Mouse (Mus musculus): ENCODE data around the gene Ubap1l. TPM values are rescaled to one million over a fixed set of nuclear protein-coding genes. Genes with fewer than 3 reads are reported as not detected.

Ubap1l gene
- polyA plus RNA-seq, 1 experiment from 2014 or later = not detected

DNA sequence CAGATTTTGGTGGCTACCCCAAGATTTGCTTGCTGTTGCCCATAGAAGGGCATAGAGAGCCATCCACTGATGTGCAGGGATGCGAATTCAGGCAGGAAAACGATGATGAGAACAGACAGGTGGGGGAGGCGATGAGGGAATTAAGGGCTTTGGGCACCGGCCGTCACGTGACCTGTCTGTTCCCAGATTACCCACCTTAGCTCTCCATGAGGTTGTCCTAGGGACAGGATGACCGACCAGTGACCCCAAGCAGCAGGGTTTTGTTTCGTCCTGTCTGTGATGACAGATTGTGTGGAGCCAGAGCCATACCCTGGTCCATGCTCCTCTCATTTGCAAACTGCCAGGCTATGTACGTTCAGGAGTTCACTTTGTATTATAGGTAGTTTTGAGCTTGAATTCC lies 2.8 kb downstream of the Ubap1l start:
- 77% methylated on average over 9 of the region's 9 CpGs for WGBS (ENCODE audit: insufficient replicate concordance)
- no peak for ATAC-seq (ENCODE audit: low read depth)
- peaks cover 4% of the 10 kb centered on the region; the same call in 1 of the 2 replicates for H3K4me1 ChIP-seq (ENCODE audit: control insufficient read depth, low read depth, low read length)

DNA sequence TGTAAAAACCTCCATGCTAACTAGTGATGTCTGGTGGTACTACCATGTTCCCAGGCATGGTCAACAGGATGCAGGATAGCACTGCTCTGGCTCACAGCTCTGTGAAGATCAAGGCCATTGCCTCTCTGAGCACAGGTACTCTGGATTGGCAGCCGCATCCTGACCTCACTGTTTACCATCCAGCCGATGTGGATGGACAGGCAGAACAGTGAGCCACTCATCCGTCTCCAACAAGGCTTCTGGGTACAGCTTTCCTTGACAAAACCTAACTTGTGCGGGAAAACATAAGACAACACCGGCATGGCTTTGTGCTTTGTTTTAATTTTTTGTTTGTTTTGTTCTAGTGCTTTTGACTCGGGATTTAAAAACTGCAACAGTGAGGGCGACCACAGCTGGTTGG lies 4.9 kb downstream of the Ubap1l start:
- WGBS (ENCODE audit: insufficient replicate concordance) = 72% methylated on average over 7 of the region's 7 CpGs
- no peak overlapping the region for H3K4me2 ChIP-seq (ENCODE audit: low read depth, low read length)
- H3K4me3 ChIP-seq (ENCODE audit: low read depth, low read length) = no peak overlapping the region
- no peaks in the 10 kb centered on the region for H3K4me1 ChIP-seq (ENCODE audit: control insufficient read depth, low read depth, low read length)
- H3K9ac ChIP-seq (ENCODE audit: low read depth, low read length) = no peak overlapping the region
- H3K36me3 ChIP-seq (ENCODE audit: control insufficient read depth, insufficient read depth) = 0 out of 2 replicates have a peak, but pooled peaks cover 1% of the 10 kb centered on the region
- no peak overlapping the region for H3K27ac ChIP-seq (ENCODE audit: low read length)
- ATAC-seq (ENCODE audit: low read depth) = no peak
- no peaks in the 10 kb centered on the region for H3K9me3 ChIP-seq (replicated peaks; ENCODE audit: control insufficient read depth, low read length)
- H3K27me3 ChIP-seq (ENCODE audit: control insufficient read depth, insufficient read depth, low read depth, low read length) = no peaks in the 10 kb centered on the region

More for the DNA sequence above, 2.8 kb downstream of the Ubap1l start:
- Histone ChIP-seq H3K27me3 (ENCODE audit: control insufficient read depth, insufficient read depth, low read depth, low read length) (no peaks in the 10 kb centered on the region), H3K9me3 (replicated peaks; ENCODE audit: control insufficient read depth, low read length) (no peaks in the 10 kb centered on the region), H3K4me3 (ENCODE audit: low read depth, low read length) (no peak overlapping the region), H3K9ac (ENCODE audit: low read depth, low read length) (no peak overlapping the region), H3K36me3 (ENCODE audit: control insufficient read depth, insufficient read depth) (peaks cover 12% of the 10 kb centered on the region), H3K27ac (ENCODE audit: low read length) (no peak overlapping the region), H3K4me2 (ENCODE audit: low read depth, low read length) (no peak overlapping the region)

DNA sequence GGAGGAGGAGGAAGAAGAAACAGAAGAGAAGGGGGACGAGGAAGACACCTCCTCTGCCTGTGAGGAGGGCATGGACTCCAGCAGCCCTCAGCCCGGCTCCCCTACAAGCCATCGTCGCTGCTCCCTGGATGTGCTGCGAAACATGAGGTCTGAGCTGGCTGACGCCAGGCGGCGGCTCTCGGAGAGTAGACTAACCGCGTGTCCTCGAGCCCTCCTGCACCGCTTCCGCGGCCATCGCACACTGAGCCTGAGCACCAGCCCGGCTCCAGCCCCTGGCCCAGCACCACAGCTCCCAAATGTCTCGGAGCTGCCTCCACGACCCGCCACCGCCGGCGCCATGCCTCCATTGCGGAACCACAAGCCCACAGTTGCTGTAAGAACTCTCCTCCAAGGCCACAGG lies 10.9 kb downstream of the Ubap1l start:
- no peaks in the 10 kb centered on the region for H3K27me3 ChIP-seq (ENCODE audit: control insufficient read depth, insufficient read depth, low read depth, low read length)
- no peak overlapping the region for H3K9ac ChIP-seq (ENCODE audit: low read depth, low read length)
- H3K9me3 ChIP-seq (replicated peaks; ENCODE audit: control insufficient read depth, low read length) = no peaks in the 10 kb centered on the region
- WGBS (ENCODE audit: insufficient replicate concordance) = 83% methylated on average over 24 of the region's 24 CpGs
- no peak overlapping the region for H3K27ac ChIP-seq (ENCODE audit: low read length)
- no peak overlapping the region for H3K4me2 ChIP-seq (ENCODE audit: low read depth, low read length)
- ATAC-seq (ENCODE audit: low read depth) = no peak
- H3K36me3 ChIP-seq (ENCODE audit: control insufficient read depth, insufficient read depth) = no peaks in the 10 kb centered on the region
- no peaks in the 10 kb centered on the region for H3K4me1 ChIP-seq (ENCODE audit: control insufficient read depth, low read depth, low read length)
- no peak overlapping the region for H3K4me3 ChIP-seq (ENCODE audit: low read depth, low read length)

GRCm38 (mm10) chr9:65372449-65372848 lies 11.6 kb downstream of the Ubap1l start:
- no peaks in the 10 kb centered on the region for H3K36me3 ChIP-seq (ENCODE audit: control insufficient read depth, insufficient read depth)
- ATAC-seq (ENCODE audit: low read depth) = no peak
- WGBS (ENCODE audit: insufficient replicate concordance) = 54% methylated on average over 4 of the region's 4 CpGs
- no peaks in the 10 kb centered on the region for H3K4me1 ChIP-seq (ENCODE audit: control insufficient read depth, low read depth, low read length)
- no peak overlapping the region for H3K9ac ChIP-seq (ENCODE audit: low read depth, low read length)
- no peaks in the 10 kb centered on the region for H3K27me3 ChIP-seq (ENCODE audit: control insufficient read depth, insufficient read depth, low read depth, low read length)
- H3K4me2 ChIP-seq (ENCODE audit: low read depth, low read length) = no peak overlapping the region
- H3K4me3 ChIP-seq (ENCODE audit: low read depth, low read length) = no peak overlapping the region
- H3K27ac ChIP-seq (ENCODE audit: low read length) = no peak overlapping the region
- no peaks in the 10 kb centered on the region for H3K9me3 ChIP-seq (replicated peaks; ENCODE audit: control insufficient read depth, low read length)

- Histone ChIP-seq H3K9me3 (replicated peaks; ENCODE audit: control insufficient read depth, low read length) (no peaks in the 10 kb centered on the region), H3K36me3 (ENCODE audit: control insufficient read depth, insufficient read depth) (no peaks in the 10 kb centered on the region), H3K4me2 (ENCODE audit: low read depth, low read length) (no peak overlapping the region), H3K4me1 (ENCODE audit: control insufficient read depth, low read depth, low read length) (no peaks in the 10 kb centered on the region), H3K4me3 (ENCODE audit: low read depth, low read length) (no peak overlapping the region), H3K27me3 (ENCODE audit: control insufficient read depth, insufficient read depth, low read depth, low read length) (no peaks in the 10 kb centered on the region), H3K9ac (ENCODE audit: low read depth, low read length) (no peak overlapping the region), H3K27ac (ENCODE audit: low read length) (no peak overlapping the region)
- WGBS (ENCODE audit: insufficient replicate concordance) = 63% methylated on average over 5 of the region's 5 CpGs
- ATAC-seq (ENCODE audit: low read depth) = no peak
Measured at GRCm38 (mm10) chr9:65374468-65375162, 13.8 kb downstream of the Ubap1l start.

- no peak overlapping the region for H3K9ac ChIP-seq (ENCODE audit: low read depth, low read length)
- ATAC-seq (ENCODE audit: low read depth) = no peak
- no peaks in the 10 kb centered on the region for H3K4me1 ChIP-seq (ENCODE audit: control insufficient read depth, low read depth, low read length)
- no peaks in the 10 kb centered on the region for H3K27me3 ChIP-seq (ENCODE audit: control insufficient read depth, insufficient read depth, low read depth, low read length)
- no peak overlapping the region for H3K27ac ChIP-seq (ENCODE audit: low read length)
- no peaks in the 10 kb centered on the region for H3K36me3 ChIP-seq (ENCODE audit: control insufficient read depth, insufficient read depth)
- no peaks in the 10 kb centered on the region for H3K9me3 ChIP-seq (replicated peaks; ENCODE audit: control insufficient read depth, low read length)
- 79% methylated on average over 9 of the region's 9 CpGs for WGBS (ENCODE audit: insufficient replicate concordance)
- no peak overlapping the region for H3K4me2 ChIP-seq (ENCODE audit: low read depth, low read length)
- H3K4me3 ChIP-seq (ENCODE audit: low read depth, low read length) = no peak overlapping the region
Measured at GRCm38 (mm10) chr9:65375163-65375934, 14.5 kb downstream of the Ubap1l start.

DNA sequence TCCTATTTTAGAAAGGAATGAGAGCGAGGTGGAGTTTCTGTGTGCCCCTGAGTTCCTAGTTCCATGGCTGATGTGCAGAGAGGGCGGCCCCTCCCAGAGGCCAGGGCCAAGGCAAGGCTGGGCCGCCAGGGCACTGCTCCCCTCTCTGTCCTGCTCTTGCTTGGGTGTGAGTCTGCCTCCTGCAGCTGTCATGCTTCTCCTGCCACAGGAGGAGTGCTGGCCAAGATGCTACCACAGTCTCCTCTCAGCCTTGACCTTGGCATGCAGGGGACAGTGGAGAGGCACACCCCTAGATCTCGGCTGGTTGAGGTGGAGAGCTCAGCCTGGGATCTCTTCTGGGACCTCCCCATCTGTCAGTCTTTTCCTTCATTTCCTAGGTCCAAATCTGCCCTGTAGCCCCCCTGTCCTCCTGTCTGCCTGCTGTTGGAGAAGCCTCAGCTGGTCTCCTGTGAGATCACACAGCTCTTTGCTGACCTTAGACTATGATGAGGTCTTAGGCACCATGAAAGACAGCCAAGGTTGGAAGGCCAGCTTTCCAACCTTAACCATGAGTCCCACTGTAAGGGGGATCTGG lies 20.3 kb downstream of the Ubap1l start:
- WGBS (ENCODE audit: insufficient replicate concordance) = 66% methylated on average over 4 of the region's 4 CpGs
- no peak for ATAC-seq (ENCODE audit: low read depth)

DNA sequence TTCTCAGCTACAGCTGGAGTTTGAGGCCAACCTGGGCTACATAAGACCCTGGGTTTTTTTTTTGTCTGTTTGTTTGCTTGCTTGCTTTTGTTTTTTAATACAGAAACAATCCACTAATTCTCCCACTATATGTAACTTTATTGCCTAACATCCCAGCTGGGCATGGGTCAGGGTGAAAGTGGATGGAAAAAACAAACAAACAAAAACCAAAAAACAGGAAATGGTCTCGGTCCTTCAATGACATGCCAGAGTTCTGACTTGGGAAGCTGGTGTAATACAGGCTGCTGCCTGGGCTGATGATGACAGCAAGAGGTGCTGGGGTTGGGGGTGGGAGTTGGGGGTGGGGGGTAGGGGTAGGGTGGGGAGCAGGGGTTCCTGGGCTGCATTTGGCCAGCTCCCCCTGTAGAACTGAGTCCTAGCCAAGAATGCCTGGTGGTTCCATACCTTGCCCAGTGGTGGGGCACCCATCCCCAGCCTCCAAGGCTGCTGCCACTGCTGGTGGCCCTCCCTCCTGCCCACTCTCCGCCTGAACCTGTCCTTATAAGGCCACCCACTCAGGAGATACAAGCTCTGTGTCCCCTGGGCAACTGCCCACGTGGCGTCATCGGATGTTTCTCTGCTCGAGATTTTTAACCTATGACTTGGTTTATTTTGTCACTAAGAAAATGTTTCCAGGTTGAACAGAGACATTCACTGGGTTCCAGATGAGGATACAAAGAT lies 21.4 kb downstream of the Ubap1l start:
- no peaks in the 10 kb centered on the region for H3K27me3 ChIP-seq (ENCODE audit: control insufficient read depth, insufficient read depth, low read depth, low read length)
- WGBS (ENCODE audit: insufficient replicate concordance) = 50% methylated on average over 6 of the region's 6 CpGs
- H3K9me3 ChIP-seq (replicated peaks; ENCODE audit: control insufficient read depth, low read length) = no peaks in the 10 kb centered on the region
- no peaks in the 10 kb centered on the region for H3K4me1 ChIP-seq (ENCODE audit: control insufficient read depth, low read depth, low read length)
- no peaks in the 10 kb centered on the region for H3K36me3 ChIP-seq (ENCODE audit: control insufficient read depth, insufficient read depth)
- ATAC-seq (ENCODE audit: low read depth) = no peak
- H3K4me2 ChIP-seq (ENCODE audit: low read depth, low read length) = no peak overlapping the region
- H3K4me3 ChIP-seq (ENCODE audit: low read depth, low read length) = no peak overlapping the region
- H3K27ac ChIP-seq (ENCODE audit: low read length) = no peak overlapping the region
- H3K9ac ChIP-seq (ENCODE audit: low read depth, low read length) = no peak overlapping the region

More for the DNA sequence above, 20.3 kb downstream of the Ubap1l start:
- Histone ChIP-seq H3K4me1 (ENCODE audit: control insufficient read depth, low read depth, low read length) (no peaks in the 10 kb centered on the region), H3K27ac (ENCODE audit: low read length) (no peak overlapping the region), H3K4me3 (ENCODE audit: low read depth, low read length) (no peak overlapping the region), H3K9me3 (replicated peaks; ENCODE audit: control insufficient read depth, low read length) (no peaks in the 10 kb centered on the region), H3K27me3 (ENCODE audit: control insufficient read depth, insufficient read depth, low read depth, low read length) (no peaks in the 10 kb centered on the region), H3K4me2 (ENCODE audit: low read depth, low read length) (no peak overlapping the region), H3K9ac (ENCODE audit: low read depth, low read length) (no peak overlapping the region), H3K36me3 (ENCODE audit: control insufficient read depth, insufficient read depth) (no peaks in the 10 kb centered on the region)
